Mouse (Mus musculus) MEL (cell line): ENCODE measurements around the gene Maml3. TPM values are rescaled to one million over a fixed set of nuclear protein-coding genes. Genes with fewer than 3 reads are reported as not detected.

Experiments
- DNase-seq: peaks from one replicate; pipeline ENCODE4 v3.0.0; 2011; ENCODE audit warnings: low read depth, low spot score
- H3K27ac ChIP-seq: 2 replicates; pipeline ENCODE4 v1.5.1; 2012; ENCODE audit warnings: low read depth, mild to moderate bottlenecking, control low read depth, low read length, moderate library complexity; ENCODE audit not compliant: control insufficient read depth
- H3K27me3 ChIP-seq, 2 experiments: fragments of 150-350 bp in 1 of 2; sonication (generic) in 1 of 2; 2 replicates each; pipeline ENCODE4 v1.6.1; 2012; ENCODE audit warnings: low read length in 2 of 2, mild to moderate bottlenecking in 2 of 2, improper control_type of control experiment in 1 of 2, moderate library complexity in 1 of 2; ENCODE audit not compliant: insufficient read depth in 2 of 2, control insufficient read depth in 1 of 2
- H3K36me3 ChIP-seq, 2 experiments: 2 replicates each; pipeline ENCODE4 v1.6.1; 2012 to 2014; ENCODE audit warnings: low read length in 2 of 2, improper control_type of control experiment in 1 of 2, inconsistent platforms in 1 of 2, mild to moderate bottlenecking in 1 of 2; ENCODE audit not compliant: insufficient read depth in 2 of 2, control insufficient read depth in 1 of 2
- H3K4me1 ChIP-seq, 2 experiments: fragments of 150-350 bp in 1 of 2; sonication (generic) in 1 of 2; 2 replicates each; pipeline ENCODE4 v1.6.1; 2012; ENCODE audit warnings: low read length in 2 of 2, improper control_type of control experiment in 1 of 2, mild to moderate bottlenecking in 1 of 2; ENCODE audit not compliant: insufficient read depth in 2 of 2, control insufficient read depth in 1 of 2
- H3K4me3 ChIP-seq, 2 experiments: fragments of 150-350 bp in 1 of 2; sonication (generic) in 1 of 2; 2 replicates each; pipeline ENCODE4 v1.5.1; 2012; ENCODE audit warnings: low read depth in 2 of 2, low read length in 2 of 2, mild to moderate bottlenecking in 2 of 2, moderate library complexity in 2 of 2, control low read depth in 1 of 2, improper control_type of control experiment in 1 of 2; ENCODE audit not compliant: control insufficient read depth in 1 of 2, insufficient read depth in 1 of 2
- H3K79me2 ChIP-seq: 2 replicates; pipeline ENCODE4 v1.6.1; 2012; ENCODE audit warnings: mild to moderate bottlenecking, low read length, moderate library complexity; ENCODE audit not compliant: control insufficient read depth, poor library complexity, insufficient read depth
- H3K9ac ChIP-seq: 2 replicates; pipeline ENCODE4 v1.6.1; 2012; ENCODE audit warnings: low read depth, mild to moderate bottlenecking, control low read depth, low read length, moderate library complexity; ENCODE audit not compliant: control insufficient read depth, poor library complexity, severe bottlenecking
- H3K9me3 ChIP-seq: fragments of 150-350 bp; sonication (generic); replicated peaks from 2 replicates; pipeline ENCODE4 v1.6.1; 2012; ENCODE audit warnings: mild to moderate bottlenecking, low read length, improper control_type of control experiment, moderate library complexity; ENCODE audit not compliant: insufficient read depth
- BHLHE40 ChIP-seq: IDR thresholded peaks from 2 replicates; pipeline ENCODE4 v1.6.1; 2012; ENCODE audit warnings: low read depth, mild to moderate bottlenecking, inconsistent platforms, low read length, improper control_type of control experiment, borderline replicate concordance
- CHD1 ChIP-seq: IDR thresholded peaks from 2 replicates; pipeline ENCODE4 v1.6.1; 2012; ENCODE audit warnings: low read depth, mild to moderate bottlenecking, inconsistent platforms, low read length, improper control_type of control experiment
- CHD2 ChIP-seq: IDR thresholded peaks from 2 replicates; pipeline ENCODE4 v1.6.1; 2011; ENCODE audit warnings: low read length, improper control_type of control experiment
- CTCF ChIP-seq, 3 experiments: IDR thresholded peaks in 2 of 3; conservative IDR thresholded peaks in 1 of 3; 2 replicates each; pipeline ENCODE4 v1.5.1; 2011 to 2012; ENCODE audit warnings: low read length in 3 of 3, low read depth in 2 of 3, mild to moderate bottlenecking in 2 of 3, improper control_type of control experiment in 1 of 3, inconsistent platforms in 1 of 3, mixed read lengths in 1 of 3, moderate library complexity in 1 of 3; ENCODE audit not compliant: control insufficient read depth in 1 of 3, insufficient read depth in 1 of 3, poor library complexity in 1 of 3, severe bottlenecking in 1 of 3
- ELF1 ChIP-seq: IDR thresholded peaks from 2 replicates; pipeline ENCODE4 v1.6.1; 2014; ENCODE audit warnings: low read depth, mild to moderate bottlenecking, inconsistent platforms, low read length, improper control_type of control experiment, moderate library complexity
- EP300 ChIP-seq, 2 experiments: IDR thresholded peaks; 2 replicates each; pipeline ENCODE4 v1.6.1; 2011; ENCODE audit warnings: improper control_type of control experiment in 2 of 2, low read length in 2 of 2, low read depth in 1 of 2, mild to moderate bottlenecking in 1 of 2
- GATA1 ChIP-seq: IDR thresholded peaks from 2 replicates; pipeline ENCODE4 v1.6.1; 2011; ENCODE audit warnings: low read depth, low read length, improper control_type of control experiment
- JUND ChIP-seq: IDR thresholded peaks from 2 replicates; pipeline ENCODE4 v1.6.1; 2011; ENCODE audit warnings: low read depth, mild to moderate bottlenecking, improper control_type of control experiment, low read length
- MEF2A ChIP-seq: IDR thresholded peaks from 2 replicates; pipeline ENCODE4 v1.6.1; 2014; ENCODE audit warnings: low read depth, mild to moderate bottlenecking, inconsistent platforms, low read length, improper control_type of control experiment; ENCODE audit not compliant: poor library complexity, insufficient replicate concordance, severe bottlenecking; ENCODE audit errors: extremely low read depth
- MYB ChIP-seq: IDR thresholded peaks from 2 replicates; pipeline ENCODE4 v1.6.1; 2011; ENCODE audit warnings: mild to moderate bottlenecking, low read depth, low read length, improper control_type of control experiment
- MYC ChIP-seq: IDR thresholded peaks from 2 replicates; pipeline ENCODE4 v1.6.1; 2011; ENCODE audit warnings: low read depth, mild to moderate bottlenecking, low read length, improper control_type of control experiment, moderate library complexity
- POLR2A ChIP-seq, 2 experiments: IDR thresholded peaks; 2 replicates each; pipeline ENCODE4 v1.6.1; 2011 to 2012; ENCODE audit warnings: low read length in 2 of 2, mild to moderate bottlenecking in 2 of 2, control low read depth in 1 of 2, improper control_type of control experiment in 1 of 2, low read depth in 1 of 2, moderate library complexity in 1 of 2; ENCODE audit not compliant: control insufficient read depth in 1 of 2, insufficient read depth in 1 of 2, poor library complexity in 1 of 2
- POLR2AphosphoS2 ChIP-seq: IDR thresholded peaks from 2 replicates; pipeline ENCODE4 v1.6.1; 2011; ENCODE audit warnings: low read length, improper control_type of control experiment
- POLR2AphosphoS5 ChIP-seq: IDR thresholded peaks from 2 replicates; pipeline ENCODE4 v1.6.1; 2012; ENCODE audit warnings: low read depth, borderline replicate concordance, mild to moderate bottlenecking, inconsistent platforms, low read length, moderate library complexity, mixed read lengths
- RCOR1 ChIP-seq: IDR thresholded peaks from 2 replicates; pipeline ENCODE4 v1.6.1; 2012; ENCODE audit warnings: low read depth, mild to moderate bottlenecking, inconsistent platforms, low read length, improper control_type of control experiment
- SIN3A ChIP-seq: IDR thresholded peaks from 2 replicates; pipeline ENCODE4 v1.6.1; 2012; ENCODE audit warnings: low read length, improper control_type of control experiment, inconsistent platforms
- TAL1 ChIP-seq: IDR thresholded peaks from 2 replicates; pipeline ENCODE4 v1.6.1; 2012; ENCODE audit warnings: mild to moderate bottlenecking, inconsistent platforms, low read length, moderate library complexity, mixed read lengths
- UBTF ChIP-seq: IDR thresholded peaks from 2 replicates; pipeline ENCODE4 v1.6.1; 2012; ENCODE audit warnings: low read depth, mild to moderate bottlenecking, inconsistent platforms, low read length, improper control_type of control experiment, moderate library complexity, borderline replicate concordance; ENCODE audit not compliant: insufficient read depth
- USF1 ChIP-seq: IDR thresholded peaks from 2 replicates; pipeline ENCODE4 v1.6.1; 2014; ENCODE audit warnings: low read depth, mild to moderate bottlenecking, inconsistent platforms, low read length, improper control_type of control experiment, moderate library complexity
- ZC3H11A ChIP-seq: IDR thresholded peaks from 2 replicates; pipeline ENCODE4 v1.6.1; 2012; ENCODE audit warnings: low read depth, mild to moderate bottlenecking, inconsistent platforms, low read length, improper control_type of control experiment
- ZKSCAN1 ChIP-seq: IDR thresholded peaks from 2 replicates; pipeline ENCODE4 v1.6.1; 2012; ENCODE audit warnings: low read depth, mild to moderate bottlenecking, inconsistent platforms, low read length, improper control_type of control experiment, moderate library complexity
- ZNF384 ChIP-seq: IDR thresholded peaks from 2 replicates; pipeline ENCODE4 v1.6.1; 2012; ENCODE audit warnings: low read depth, mild to moderate bottlenecking, inconsistent platforms, low read length, improper control_type of control experiment
- polyA plus RNA-seq, 2 experiments: library from polyadenylated mRNA; stranded (reverse) in 1 of 2; unstranded in 1 of 2; fragments of >175 nt in 1 of 2; fragments of >200 nt in 1 of 2; gene quantifications; 2 replicates each; pipeline versions ENCODE4 v1.2.1 to v1.2.4; 2012; ENCODE audit warnings: low replicate concordance in 2 of 2, low read depth in 1 of 2; ENCODE audit not compliant: insufficient read length in 2 of 2, insufficient read depth in 1 of 2, missing spikeins in 1 of 2
- total RNA-seq: library from RNA; depleted of rRNA; stranded (reverse); fragments of 300-350 nt; gene quantifications from 2 replicates; pipeline ENCODE4 v1.2.3, GENCODE M21; 2012

Maml3 gene
- total and polyA plus RNA-seq, 3 experiments: 2.0 to 4.1 TPM; not detected in 1

DNA sequence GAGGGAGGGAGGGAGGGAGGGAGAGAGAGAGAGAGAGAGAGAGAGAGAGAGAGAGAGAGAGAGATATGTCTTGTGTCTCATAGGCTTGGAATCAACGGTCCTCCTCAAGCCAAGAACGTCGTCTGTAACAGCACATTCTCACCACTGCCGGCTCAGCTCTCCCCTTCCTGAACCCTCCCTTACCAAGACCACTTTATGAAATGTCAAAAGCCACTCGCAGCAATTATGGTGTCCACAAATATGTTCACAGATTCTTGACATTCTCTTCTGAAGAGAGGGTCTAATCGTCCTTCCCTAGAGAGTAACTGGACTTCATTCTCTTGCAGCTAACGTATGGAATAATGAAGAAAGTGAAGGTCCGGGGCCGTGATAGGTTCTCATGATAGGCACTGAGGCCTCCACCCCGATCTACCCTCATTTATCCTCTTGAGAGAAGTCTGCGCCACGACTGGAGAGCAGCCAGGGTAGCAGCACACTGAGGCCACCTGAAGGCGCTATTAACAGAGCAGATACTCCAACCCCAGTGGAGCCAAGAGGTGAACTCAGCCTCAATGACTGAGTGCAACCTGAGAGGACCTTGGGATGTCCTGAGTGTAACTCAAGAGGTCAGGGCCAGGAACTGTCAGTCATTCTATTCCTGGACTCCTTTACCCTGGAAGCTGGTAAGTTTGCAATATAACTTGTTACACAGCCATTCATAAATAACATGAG is 264.6 kb downstream of the Maml3 start:
- Histone ChIP-seq H3K9ac (no peak overlapping the region), H3K27me3 (no peaks in the 10 kb centered on the region), H3K27ac (no peak overlapping the region), H3K4me1 (peaks cover 2 to 6% of the 10 kb centered on the region in 2 experiments; a peak in 2 of 4 replicates), H3K9me3 (no peaks in the 10 kb centered on the region), H3K79me2 (no peaks in the 10 kb centered on the region), H3K36me3 (peaks cover 0 to 3% of the 10 kb centered on the region in 2 experiments; a peak in 2 of 4 replicates), H3K4me3 (no peak overlapping the region)
- no peak for TF ChIP-seq CHD2
- no peak for TF ChIP-seq ZNF384
- no peak for TF ChIP-seq BHLHE40
- TF ChIP-seq TAL1: no peak
- no peak for TF ChIP-seq ZC3H11A
- no peak for TF ChIP-seq ZKSCAN1
- no peak for TF ChIP-seq POLR2AphosphoS2
- TF ChIP-seq MYC: no peak
- no peak for TF ChIP-seq SIN3A
- no peak for TF ChIP-seq JUND
- no peak; a peak in 1 of 6 replicates for TF ChIP-seq CTCF (IDR thresholded peaks at IDR 0.05 in 2 of 3, conservative IDR thresholded peaks at IDR 0.05 in 1 of 3; ENCODE audit: control insufficient read depth in 1 of 3, insufficient read depth in 1 of 3, low read depth in 2 of 3, low read length in 3 of 3, poor library complexity in 1 of 3, severe bottlenecking in 1 of 3)
- TF ChIP-seq USF1: no peak
- TF ChIP-seq GATA1: no peak
- no peak for TF ChIP-seq MEF2A
- no peak for TF ChIP-seq CHD1
- DNase-seq: no peak

DNA sequence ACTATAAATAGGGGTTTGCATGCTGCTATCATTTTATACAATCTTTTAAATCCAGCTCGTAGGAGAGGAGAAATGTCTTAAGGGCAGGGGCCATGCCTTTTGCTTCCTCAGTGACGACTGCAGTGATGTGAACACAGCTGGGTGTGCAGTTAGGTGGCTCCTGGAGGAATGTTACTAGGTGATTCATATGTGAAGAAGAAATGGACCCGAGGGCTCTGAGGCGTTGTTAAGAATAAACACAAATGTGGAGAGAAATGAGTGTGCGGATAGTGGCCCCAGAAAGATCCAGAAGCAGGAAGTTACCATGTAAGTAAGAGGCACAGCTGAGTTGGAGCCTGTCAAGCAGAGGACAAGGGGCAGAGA is 265.5 kb downstream of the Maml3 start:
- peaks cover 2 to 6% of the 10 kb centered on the region in 2 experiments; a peak in 2 of 4 replicates for H3K4me1 ChIP-seq
- no peak for DNase-seq
- no peaks in the 10 kb centered on the region for H3K27me3 ChIP-seq
- TF ChIP-seq UBTF: no peak
- no peak for TF ChIP-seq EP300 (IDR thresholded peaks at IDR 0.05; ENCODE audit: low read depth in 1 of 2, low read length in 2 of 2)
- TF ChIP-seq POLR2AphosphoS5: no peak
- TF ChIP-seq POLR2A (IDR thresholded peaks at IDR 0.05; ENCODE audit: control insufficient read depth in 1 of 2, insufficient read depth in 1 of 2, low read depth in 1 of 2, low read length in 2 of 2, poor library complexity in 1 of 2): no peak
- no peak for TF ChIP-seq POLR2AphosphoS2
- TF ChIP-seq MYB: no peak
- TF ChIP-seq GATA1: no peak
- no peak for TF ChIP-seq RCOR1
- no peak for TF ChIP-seq ELF1
- H3K9ac ChIP-seq: no peak overlapping the region
- no peak overlapping the region for H3K4me3 ChIP-seq
- no peaks in the 10 kb centered on the region for H3K9me3 ChIP-seq
- peaks cover 0 to 3% of the 10 kb centered on the region in 2 experiments; a peak in 2 of 4 replicates for H3K36me3 ChIP-seq
- H3K27ac ChIP-seq: no peak overlapping the region
- H3K79me2 ChIP-seq: no peaks in the 10 kb centered on the region
